Mouse (Mus musculus) megakaryocyte, adult 5-6 weeks (primary cell): ENCODE measurements at regions not wholly inside any gene's neighbourhood (a gene's known extent, or its start where the extent isn't known, plus 50 kb on each side); places are given as distances from the start of the nearest gene placed in this dataset.
"Not testable (repeated sequence)": the region's sequence is repeated elsewhere in the genome, so short reads cannot be mapped to it uniquely, and the experiment has no call there.

Source experiments
- ATAC-seq: 2 replicates; pipeline ENCODE4 v1.8.0; 2016; ENCODE audit warnings: mild to moderate bottlenecking, inconsistent platforms; ENCODE audit not compliant: poor library complexity, severe bottlenecking

- ATAC-seq, result no peak
Measured at GRCm38 (mm10) chr13:5920422-5920821, 59.1 kb downstream of the Klf6 start.

GRCm38 (mm10) chr13:5931433-5931832 is 70.2 kb downstream of the Klf6 start:
- ATAC-seq, result no peak

GRCm38 (mm10) chr13:5937436-5937835 is 76.2 kb downstream of the Klf6 start:
- no peak for ATAC-seq

- ATAC-seq, result peak; percentile 69
Measured at GRCm38 (mm10) chr13:5937970-5938369, 76.7 kb downstream of the Klf6 start.

- peak; percentile 94 for ATAC-seq
Measured at GRCm38 (mm10) chr13:5939368-5939767, 78.1 kb downstream of the Klf6 start.

- ATAC-seq, result no peak
Measured at GRCm38 (mm10) chr13:5952863-5953262, 91.6 kb downstream of the Klf6 start.

GRCm38 (mm10) chr13:5955121-5955520 is 93.8 kb downstream of the Klf6 start:
- not testable (repeated sequence) for ATAC-seq

GRCm38 (mm10) chr13:5956145-5956544 is 94.9 kb downstream of the Klf6 start:
- peak; percentile 40; the same call in 1 of the 2 replicates for ATAC-seq

GRCm38 (mm10) chr13:5962947-5963346 is 101.7 kb downstream of the Klf6 start:
- ATAC-seq, result no peak

GRCm38 (mm10) chr13:5964626-5965025 is 103.3 kb downstream of the Klf6 start:
- no peak for ATAC-seq

GRCm38 (mm10) chr13:5978615-5979014 is 117.3 kb downstream of the Klf6 start:
- no peak for ATAC-seq

GRCm38 (mm10) chr13:5987491-5987890 is 126.2 kb downstream of the Klf6 start:
- no peak for ATAC-seq

- ATAC-seq, result peak; percentile 58
Measured at GRCm38 (mm10) chr13:5988407-5988806, 127.1 kb downstream of the Klf6 start.

GRCm38 (mm10) chr13:6000559-6001217 is 139.4 kb downstream of the Klf6 start:
- no peak for ATAC-seq

GRCm38 (mm10) chr13:6001218-6001564 is 139.9 kb downstream of the Klf6 start:
- no peak for ATAC-seq

GRCm38 (mm10) chr13:6005901-6006300 is 144.6 kb downstream of the Klf6 start:
- ATAC-seq, result no peak

GRCm38 (mm10) chr13:6009671-6010070 is 148.4 kb downstream of the Klf6 start:
- ATAC-seq, result peak; percentile 52

GRCm38 (mm10) chr13:6027207-6027606 is 165.9 kb downstream of the Klf6 start:
- ATAC-seq, result no peak

GRCm38 (mm10) chr13:6028878-6029277 is 167.6 kb downstream of the Klf6 start:
- no peak for ATAC-seq

- ATAC-seq, result peak; percentile 18; the same call in 1 of the 2 replicates
Measured at GRCm38 (mm10) chr13:6029461-6029860, 168.2 kb downstream of the Klf6 start.

- ATAC-seq, result no peak
Measured at GRCm38 (mm10) chr13:6030128-6030527, 168.8 kb downstream of the Klf6 start.

GRCm38 (mm10) chr13:6040132-6040531 is 178.8 kb downstream of the Klf6 start:
- ATAC-seq, result no peak

GRCm38 (mm10) chr13:6040663-6041062 is 179.4 kb downstream of the Klf6 start:
- no peak for ATAC-seq
